In the genomic region with DNA sequence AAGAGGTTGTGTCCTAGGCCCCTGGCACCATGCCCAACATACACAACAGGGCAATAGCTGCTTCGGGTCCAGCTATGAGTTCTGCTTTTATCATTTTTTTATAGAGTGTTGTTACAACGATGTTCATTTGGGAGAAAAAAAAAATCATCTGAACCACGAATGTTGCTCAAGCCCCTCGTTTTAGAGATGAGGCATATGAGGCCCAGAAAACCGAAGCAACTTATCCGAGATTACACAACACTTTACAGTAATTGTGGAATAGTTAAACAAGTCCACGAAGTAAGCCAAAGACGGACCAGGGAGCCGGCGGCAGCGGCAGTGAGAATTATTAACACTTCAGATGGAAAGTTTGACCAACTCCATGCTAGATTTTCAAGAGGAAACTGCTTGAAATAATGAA, we compare ENCODE assay signal across 22 mouse cellular contexts.
"Had no signal": no experiment of that assay in that cellular context is flagged by ENCODE, and none has a peak within 500 bp of the region (broad histone marks: within the 10 kb centered on the region; RNA-seq: fewer than 3 reads in every experiment).

No protein-coding gene starts in this region.

- DNase-seq: kidney, adult 11 months; kidney, adult 8-10 months; kidney, postnatal 10 days; kidney, postnatal 36 days; layer of hippocampus, postnatal 36 days; left cerebral cortex, postnatal 4 days; liver, postnatal 0 days; right cerebral cortex, adult 18-20 months; right cerebral cortex, postnatal 14 days; right cerebral cortex, postnatal 4 days; thymus, adult 2 months; thymus, postnatal 14 days had no signal

- H3K27me3 ChIP-seq: intestine, embryonic 15.5 days; limb, embryonic 13.5 days; midbrain, embryonic 15.5 days; neural tube, embryonic 12.5 days; neural tube, embryonic 15.5 days had no signal

- H3K4me3 ChIP-seq: intestine, embryonic 15.5 days; kidney, embryonic 15.5 days; limb, embryonic 13.5 days; megakaryocyte, embryonic 14.5 days; midbrain, embryonic 10.5 days; midbrain, embryonic 15.5 days; neural tube, embryonic 12.5 days; neural tube, embryonic 15.5 days had no signal

- H3K27ac ChIP-seq: intestine, embryonic 15.5 days; kidney, embryonic 15.5 days; limb, embryonic 13.5 days; liver, embryonic 14.5 days; neural tube, embryonic 12.5 days had no signal

- H3K4me1 ChIP-seq: intestine, embryonic 15.5 days; megakaryocyte, embryonic 14.5 days had no signal

- H3K9ac ChIP-seq: intestine, embryonic 15.5 days; kidney, embryonic 15.5 days; liver, embryonic 14.5 days; liver, postnatal 0 days; midbrain, embryonic 15.5 days; neural tube, embryonic 12.5 days; neural tube, embryonic 15.5 days had no signal

- H3K4me2 ChIP-seq: intestine, embryonic 15.5 days; kidney, embryonic 15.5 days; limb, embryonic 13.5 days; liver, embryonic 11.5 days; midbrain, embryonic 15.5 days; neural tube, embryonic 12.5 days; neural tube, embryonic 15.5 days had no signal

- H3K36me3 ChIP-seq: intestine, embryonic 15.5 days; kidney, embryonic 15.5 days; limb, embryonic 13.5 days; midbrain, embryonic 10.5 days; midbrain, embryonic 15.5 days; neural tube, embryonic 12.5 days; neural tube, embryonic 15.5 days had no signal

- ATAC-seq: intestine, embryonic 15.5 days; liver, postnatal 0 days had no signal

- H3K9me3 ChIP-seq: intestine, embryonic 15.5 days; kidney, embryonic 15.5 days; limb, embryonic 13.5 days; midbrain, embryonic 15.5 days; neural tube, embryonic 12.5 days; neural tube, embryonic 15.5 days had no signal
